Mouse (Mus musculus): ENCODE data around the gene C1qa.

The C1qa gene

DNA sequence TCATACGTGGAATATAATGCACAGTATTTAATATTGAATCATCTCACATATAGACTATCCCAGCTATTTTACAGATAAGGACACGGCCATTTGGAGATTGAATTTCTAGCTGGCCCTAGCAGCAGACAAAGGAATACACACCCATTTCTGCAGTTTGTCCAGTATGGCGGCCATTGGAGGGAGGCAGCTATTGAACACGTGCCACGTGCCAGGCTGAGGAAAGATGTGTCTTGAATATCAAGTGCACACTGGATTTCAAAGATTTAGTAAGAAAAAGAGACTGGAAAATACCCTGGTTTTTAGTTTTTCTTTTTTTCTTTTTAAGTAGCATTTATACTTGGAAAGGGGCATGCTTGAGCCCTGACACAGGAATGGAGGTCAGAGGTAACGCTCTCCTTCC is 51.4 kb downstream of the C1qa start:
- H3K9me3 ChIP-seq (ENCODE audit: low read length), result no peaks in the 10 kb centered on the region
- peaks cover 6% of the 10 kb centered on the region; the same call in 1 of the 2 replicates for H3K4me1 ChIP-seq (replicated peaks; ENCODE audit: low read depth, low read length)
- no peak for TF ChIP-seq NANOG (IDR thresholded peaks at IDR 0.05; ENCODE audit: borderline replicate concordance, low read length)
- TF ChIP-seq POU5F1 (IDR thresholded peaks at IDR 0.05; ENCODE audit: borderline replicate concordance, low read length), result no peak
- no peak for TF ChIP-seq CTCF (conservative IDR thresholded peaks at IDR 0.05; ENCODE audit: low read length)
- peaks cover 8% of the 10 kb centered on the region for H3K27me3 ChIP-seq (ENCODE audit: insufficient read depth, low read length)
- H3K36me3 ChIP-seq (ENCODE audit: insufficient read depth, low read length), result no peaks in the 10 kb centered on the region
- H3K4me3 ChIP-seq (replicated peaks; ENCODE audit: low read length), result no peak overlapping the region

Measured in E14TG2a.4 (cell line).